Mouse (Mus musculus) liver, postnatal 0 days (tissue): ENCODE measurements around the gene Pirt. TPM values are rescaled to one million over a fixed set of nuclear protein-coding genes. Genes with fewer than 3 reads are reported as not detected.
A peak's percentile ranks its signal among the peaks of the same experiment; 100 is the strongest.

Experiments used
- ATAC-seq: fragments of 200-750 bp; cut with Nextera tagmentation; 2 replicates; pipeline ENCODE4 v1.8.0; 2017; ENCODE audit warnings: mild to moderate bottlenecking, moderate library complexity
- DNase-seq: peaks from one replicate; pipeline ENCODE4 v3.0.0-alpha.2; 2016
- H3K27ac ChIP-seq: fragments of 300-500 bp; sonication (generic); 2 replicates; pipeline ENCODE4 v1.5.1; 2014; ENCODE audit warnings: antibody characterized with exemption, moderate library complexity, mild to moderate bottlenecking, low read depth
- H3K27me3 ChIP-seq: fragments of 300-500 bp; sonication (generic); 2 replicates; pipeline ENCODE4 v1.6.1; 2014; ENCODE audit warnings: low read length, control low read depth, mixed read lengths; ENCODE audit not compliant: insufficient read depth
- H3K36me3 ChIP-seq: fragments of 300-500 bp; sonication (generic); replicated peaks from 2 replicates; pipeline ENCODE4 v1.6.1; 2014; ENCODE audit warnings: mild to moderate bottlenecking, control low read depth, low read length, moderate library complexity, mixed read lengths; ENCODE audit not compliant: insufficient read depth
- H3K4me1 ChIP-seq: fragments of 300-500 bp; sonication (generic); 2 replicates; pipeline ENCODE4 v1.6.1; 2014; ENCODE audit warnings: antibody characterized with exemption, mild to moderate bottlenecking, control low read depth; ENCODE audit not compliant: insufficient read depth
- H3K4me2 ChIP-seq: fragments of 300-500 bp; sonication (generic); 2 replicates; pipeline ENCODE4 v1.6.1; 2014; ENCODE audit warnings: low read depth, mild to moderate bottlenecking, low read length, moderate library complexity, mixed read lengths
- H3K4me3 ChIP-seq: fragments of 300-500 bp; sonication (generic); 2 replicates; pipeline ENCODE4 v1.5.1; 2014; ENCODE audit warnings: low read depth, low read length
- H3K9ac ChIP-seq: fragments of 300-500 bp; sonication (generic); replicated peaks from 2 replicates; pipeline ENCODE4 v1.6.1; 2014; ENCODE audit warnings: mild to moderate bottlenecking, moderate library complexity
- H3K9me3 ChIP-seq: fragments of 300-500 bp; sonication (generic); 2 replicates; pipeline ENCODE4 v1.6.1; 2016; ENCODE audit warnings: mild to moderate bottlenecking, control low read depth, low read length, mixed read lengths
- CTCF ChIP-seq: sonication (generic); IDR thresholded peaks from 2 replicates; pipeline ENCODE4 v1.5.1; 2016; ENCODE audit warnings: antibody characterized with exemption, low read depth
- EP300 ChIP-seq: IDR thresholded peaks from 2 replicates; pipeline ENCODE4 v1.6.1; 2016; ENCODE audit warnings: antibody characterized with exemption, low read depth, mild to moderate bottlenecking
- WGBS: fragments of 180-500 bp; shearing (Covaris S2); extraction: QIAGEN DNeasy Blood & Tissue Kit; methylation state at CpG from one replicate; pipeline ENCODE4 v1.1.7; 2014; ENCODE audit not compliant: insufficient replicate concordance; 5-methylcytosine and 5-hydroxymethylcytosine counted together
- polyA plus RNA-seq: library from polyadenylated mRNA; unstranded; fragments of >200 nt; fragmentation: Nextera tagmentation; extraction: Ambion mirVana; gene quantifications from 2 replicates; pipeline ENCODE4 v1.2.1, GENCODE M21; 2015

Gene Pirt
- polyA plus RNA-seq, result not detected in 2 replicates

DNA sequence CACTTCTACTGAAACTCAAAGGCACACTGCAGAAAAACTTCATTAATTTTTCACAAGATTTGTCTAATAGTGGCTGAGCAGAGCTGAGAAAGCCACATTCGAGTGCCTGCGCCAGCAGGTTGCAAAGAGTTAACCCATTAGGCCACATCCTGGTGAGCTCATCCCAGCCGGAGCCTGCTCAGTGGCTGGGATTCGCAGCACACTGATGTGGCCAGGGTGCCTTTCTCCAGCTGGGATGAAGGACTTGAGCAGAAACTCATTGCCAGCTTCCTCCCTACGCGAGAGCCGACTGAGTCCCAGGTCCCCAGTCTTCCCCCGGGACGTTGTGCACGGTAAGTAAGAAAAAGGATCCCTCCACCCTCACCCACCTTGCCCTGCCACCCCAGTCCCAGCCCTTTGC, at the start of gene Pirt:
Gene Pirt (plus strand): TSS at position 171 of the 400 bp plus-strand sequence.
- Histone ChIP-seq H3K36me3 (no peaks in the 10 kb centered on the region), H3K9me3 (no peaks in the 10 kb centered on the region), H3K27me3 (no peaks in the 10 kb centered on the region), H3K4me2 (no peak within 1 kb of the TSS), H3K4me3 (no peak within 1 kb of the TSS), H3K9ac (no peak within 1 kb of the TSS), H3K4me1 (no peaks in the 10 kb centered on the region), H3K27ac (no peak within 1 kb of the TSS)
- TF ChIP-seq CTCF (no peak), EP300 (no peak)
- WGBS, result 43% methylated on average over 10 of the region's 10 CpGs
- ATAC-seq (no peak), DNase-seq (no peak)

DNA sequence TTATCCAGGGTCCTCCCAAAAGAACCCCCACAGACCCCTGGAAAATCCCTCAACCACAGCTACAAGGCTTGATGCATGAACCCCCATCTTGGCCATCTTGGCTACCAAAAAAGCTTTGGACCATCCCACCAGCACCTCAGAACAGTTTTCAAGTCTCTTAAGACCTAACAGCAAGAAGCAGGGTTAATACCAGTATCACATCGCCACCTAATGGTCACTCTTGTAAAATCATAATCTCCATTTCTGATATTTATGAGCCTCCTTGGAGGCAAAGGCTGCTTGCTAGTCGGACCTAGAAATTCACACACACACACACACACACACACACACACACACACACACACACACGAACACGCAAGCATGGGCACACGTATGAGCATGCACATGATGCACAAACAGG, 40.1 kb upstream of the Pirt start:
- no peak overlapping the region for H3K4me3 ChIP-seq
- no peak overlapping the region for H3K4me2 ChIP-seq
- H3K9me3 ChIP-seq, result no peaks in the 10 kb centered on the region
- H3K27me3 ChIP-seq, result no peaks in the 10 kb centered on the region
- ATAC-seq (no peak), DNase-seq (no peak)
- WGBS, result 8% methylated on average over 5 of the region's 5 CpGs
- no peaks in the 10 kb centered on the region for H3K36me3 ChIP-seq
- TF ChIP-seq CTCF, result peak; percentile 51
- TF ChIP-seq EP300, result no peak
- no peak overlapping the region for H3K27ac ChIP-seq
- no peaks in the 10 kb centered on the region for H3K4me1 ChIP-seq
- H3K9ac ChIP-seq, result no peak overlapping the region

DNA sequence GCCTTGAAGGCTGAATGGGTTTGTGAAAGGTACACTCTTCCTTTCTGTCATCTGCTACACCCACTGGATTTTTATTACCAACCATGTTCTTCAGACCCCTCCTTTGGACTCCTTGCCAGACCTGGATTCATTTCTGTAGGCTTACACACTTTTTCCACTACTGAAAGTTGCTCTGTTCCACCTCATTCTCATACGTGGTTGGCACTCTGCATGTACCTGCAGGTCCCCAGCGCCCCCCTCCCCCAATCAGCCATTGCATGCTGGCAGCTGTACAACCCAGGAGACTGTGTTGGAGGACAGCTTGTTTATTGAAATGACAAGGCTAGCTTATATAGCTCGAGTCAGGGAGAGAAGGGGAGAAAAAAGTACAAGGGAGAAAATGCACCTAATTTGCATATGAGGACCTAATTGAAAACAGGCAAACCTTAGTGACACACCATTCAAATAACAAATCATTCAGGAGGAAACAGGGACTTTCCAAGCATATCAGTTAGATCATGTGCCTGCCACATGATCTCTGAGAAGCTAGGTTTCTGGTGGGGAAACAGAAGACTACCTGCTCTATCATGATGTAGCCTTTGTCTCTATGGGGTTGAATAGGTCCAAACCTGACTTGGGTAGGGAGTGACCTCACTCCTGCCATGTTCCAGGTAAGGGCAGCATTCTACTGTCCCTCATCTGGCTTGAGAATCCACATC, 38.9 kb upstream of the Pirt start:
- H3K9me3 ChIP-seq, result no peaks in the 10 kb centered on the region
- 40% methylated on average over 3 of the region's 3 CpGs for WGBS
- TF ChIP-seq EP300 (no peak), CTCF (no peak)
- ATAC-seq (no peak), DNase-seq (no peak)
- H3K4me3 ChIP-seq, result no peak overlapping the region
- no peaks in the 10 kb centered on the region for H3K27me3 ChIP-seq
- no peaks in the 10 kb centered on the region for H3K36me3 ChIP-seq
- H3K9ac ChIP-seq, result no peak overlapping the region
- no peak overlapping the region for H3K27ac ChIP-seq
- no peak overlapping the region for H3K4me2 ChIP-seq
- no peaks in the 10 kb centered on the region for H3K4me1 ChIP-seq

DNA sequence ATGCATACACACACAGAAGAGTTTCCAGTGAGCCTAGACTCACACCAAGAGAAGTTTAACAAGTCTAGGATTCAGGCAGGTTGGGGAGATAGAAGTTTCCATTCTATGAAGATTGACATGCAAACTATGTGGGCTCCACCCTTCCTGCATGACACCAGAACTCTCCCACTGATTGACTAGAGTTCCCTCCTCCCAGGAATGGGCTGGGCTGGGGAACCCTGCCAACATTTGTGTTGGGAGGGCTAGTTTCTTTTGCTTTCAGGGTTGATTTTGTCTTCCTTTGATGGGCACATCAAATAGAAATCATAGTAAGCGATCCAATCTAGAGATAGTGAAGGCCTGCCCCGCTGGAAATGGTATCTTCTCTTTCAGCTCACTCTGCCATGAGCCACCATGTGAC, 30.5 kb upstream of the Pirt start:
- Histone ChIP-seq H3K9me3 (no peaks in the 10 kb centered on the region), H3K9ac (no peak overlapping the region), H3K4me2 (no peak overlapping the region), H3K27ac (no peak overlapping the region), H3K27me3 (no peaks in the 10 kb centered on the region), H3K4me1 (no peaks in the 10 kb centered on the region), H3K36me3 (no peaks in the 10 kb centered on the region), H3K4me3 (no peak overlapping the region)
- no peak for DNase-seq
- TF ChIP-seq EP300, result no peak
- TF ChIP-seq CTCF, result no peak
- WGBS, result 66% methylated on average over 2 of the region's 2 CpGs
- no peak for ATAC-seq

DNA sequence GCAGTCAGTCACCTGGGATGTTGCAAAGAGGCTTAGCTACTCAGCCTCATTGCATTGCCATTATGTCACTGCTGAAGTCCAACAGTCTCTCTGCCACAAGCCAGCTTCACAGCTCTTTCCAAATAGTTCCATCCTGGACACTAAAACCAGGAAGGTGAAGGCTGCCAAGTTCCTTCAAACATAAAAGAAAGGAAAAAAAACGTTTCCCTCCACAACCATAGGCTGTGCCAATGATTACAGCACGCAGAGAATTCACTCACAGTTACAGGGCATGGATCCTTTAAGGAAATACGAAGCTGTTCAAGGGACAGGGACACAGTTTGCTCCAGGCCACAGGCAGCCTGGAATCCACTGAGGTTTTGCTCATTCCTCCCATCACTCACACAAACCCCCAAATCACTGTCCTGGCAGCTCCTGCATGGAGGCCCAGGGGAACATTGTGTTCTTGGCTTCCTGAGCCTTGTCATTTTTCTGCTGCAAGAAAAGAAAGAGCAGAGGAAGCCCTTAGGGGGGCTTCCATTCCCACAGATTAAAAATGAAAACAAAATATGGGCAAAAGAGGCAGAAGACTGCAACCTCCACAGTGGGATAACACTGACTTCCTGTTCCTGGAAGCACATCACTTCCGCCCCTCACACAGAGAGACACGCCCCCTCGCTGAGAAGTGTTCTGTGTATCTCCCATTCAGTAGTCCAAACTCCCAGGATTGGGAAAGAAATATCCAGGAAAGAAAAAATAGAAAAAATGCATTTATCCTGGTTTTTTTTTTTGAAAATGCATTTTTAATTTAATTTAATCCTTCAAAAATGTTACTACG, 29.3 kb upstream of the Pirt start:
- Histone ChIP-seq H3K9me3 (no peaks in the 10 kb centered on the region), H3K4me1 (no peaks in the 10 kb centered on the region), H3K27ac (no peak overlapping the region), H3K4me2 (no peak overlapping the region), H3K4me3 (no peak overlapping the region), H3K36me3 (no peaks in the 10 kb centered on the region), H3K27me3 (no peaks in the 10 kb centered on the region), H3K9ac (no peak overlapping the region)
- DNase-seq, result no peak
- TF ChIP-seq EP300, result no peak
- no peak for TF ChIP-seq CTCF
- whole genome bisulfite sequencing, result 62% methylated on average over 7 of the region's 7 CpGs
- ATAC-seq, result no peak

DNA sequence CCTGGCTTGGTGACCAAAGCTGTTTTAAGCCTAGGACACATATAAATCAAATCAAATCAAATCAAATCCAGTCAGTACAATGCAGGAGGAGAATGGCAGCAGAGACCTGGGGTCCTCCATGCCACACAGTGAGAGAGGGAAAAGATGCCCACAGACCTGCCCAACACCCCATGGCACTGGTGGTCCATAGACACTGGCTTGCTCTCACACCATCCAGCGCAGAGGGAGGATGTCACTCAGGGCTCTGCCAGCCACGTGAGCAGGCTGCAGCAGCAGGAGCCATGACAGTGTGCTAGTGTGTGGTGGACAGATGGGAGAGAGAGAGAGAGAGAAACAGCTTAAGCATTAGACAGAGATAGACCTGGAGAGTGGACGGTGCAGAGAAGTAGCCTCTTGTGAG, 19.2 kb upstream of the Pirt start:
- ATAC-seq (no peak), DNase-seq (no peak)
- no peaks in the 10 kb centered on the region for H3K27me3 ChIP-seq
- no peaks in the 10 kb centered on the region for H3K9me3 ChIP-seq
- H3K4me1 ChIP-seq, result no peaks in the 10 kb centered on the region
- H3K36me3 ChIP-seq, result no peaks in the 10 kb centered on the region
- H3K27ac ChIP-seq, result no peak overlapping the region
- H3K4me3 ChIP-seq, result no peak overlapping the region
- no peak for TF ChIP-seq CTCF
- no peak for TF ChIP-seq EP300
- 78% methylated on average over 3 of the region's 3 CpGs for WGBS
- H3K4me2 ChIP-seq, result no peak overlapping the region
- no peak overlapping the region for H3K9ac ChIP-seq
